Mouse (Mus musculus) midbrain, embryonic 14.5 days (tissue): ENCODE measurements around the gene Nmi. TPM values are rescaled to one million over a fixed set of nuclear protein-coding genes. Genes with fewer than 3 reads are reported as not detected.

Experiments used
- ATAC-seq: fragments of 200-750 bp; cut with Nextera tagmentation; 2 replicates; pipeline ENCODE4 v1.8.0; 2017; ENCODE audit warnings: moderate number of reproducible peaks, moderate library complexity; ENCODE audit not compliant: low FRiP score, low TSS enrichment
- DNase-seq: peaks from one replicate; pipeline ENCODE4 v3.0.0-alpha.2; 2015
- H3K27ac ChIP-seq: fragments of 300-500 bp; sonication (generic); replicated peaks from 2 replicates; pipeline ENCODE4 v1.5.1; 2014; ENCODE audit warnings: mild to moderate bottlenecking, low read depth, low read length, moderate library complexity
- H3K27me3 ChIP-seq: fragments of 300-500 bp; sonication (generic); 2 replicates; pipeline ENCODE4 v1.6.1; 2014; ENCODE audit warnings: low read length, control low read depth, mixed read lengths; ENCODE audit not compliant: control insufficient read depth, insufficient read depth
- H3K36me3 ChIP-seq: fragments of 300-500 bp; sonication (generic); 2 replicates; pipeline ENCODE4 v1.6.1; 2014; ENCODE audit warnings: low read length, control low read depth; ENCODE audit not compliant: control insufficient read depth, insufficient read depth
- H3K4me1 ChIP-seq: fragments of 300-500 bp; sonication (generic); 2 replicates; pipeline ENCODE4 v1.6.1; 2014; ENCODE audit warnings: mild to moderate bottlenecking, antibody characterized with exemption, low read length, control low read depth; ENCODE audit not compliant: control insufficient read depth, insufficient read depth
- H3K4me2 ChIP-seq: fragments of 300-500 bp; sonication (generic); 2 replicates; pipeline ENCODE4 v1.6.1; 2014; ENCODE audit warnings: mild to moderate bottlenecking, low read length, moderate library complexity
- H3K4me3 ChIP-seq: fragments of 300-500 bp; sonication (generic); replicated peaks from 2 replicates; pipeline ENCODE4 v1.5.1; 2014; ENCODE audit warnings: low read depth, low read length
- H3K9ac ChIP-seq: fragments of 300-500 bp; sonication (generic); replicated peaks from 2 replicates; pipeline ENCODE4 v1.6.1; 2014; ENCODE audit warnings: mild to moderate bottlenecking, low read length, moderate library complexity
- H3K9me3 ChIP-seq: fragments of 300-500 bp; sonication (generic); 2 replicates; pipeline ENCODE4 v1.6.1; 2016; ENCODE audit warnings: low read length, control low read depth, mixed read lengths; ENCODE audit not compliant: control insufficient read depth
- WGBS: fragments of 180-500 bp; shearing (Covaris S2); extraction: QIAGEN DNeasy Blood & Tissue Kit; methylation state at CpG from one replicate; pipeline ENCODE4 v1.1.7; 2014; 5-methylcytosine and 5-hydroxymethylcytosine counted together
- polyA plus RNA-seq: library from polyadenylated mRNA; unstranded; fragments of >200 nt; fragmentation: Nextera tagmentation; extraction: Ambion mirVana; gene quantifications from 2 replicates; pipeline ENCODE4 v1.2.1, GENCODE M21; 2014

Gene Nmi
- polyA plus RNA-seq, 1 experiment from 2014 or later = 5.3 TPM

- Histone ChIP-seq H3K4me1 (no peaks in the 10 kb centered on the region), H3K9ac (no peak overlapping the region), H3K4me2 (no peak overlapping the region; the same call in 1 of the 2 replicates), H3K36me3 (no peaks in the 10 kb centered on the region), H3K9me3 (no peaks in the 10 kb centered on the region), H3K4me3 (no peak overlapping the region), H3K27ac (no peak overlapping the region), H3K27me3 (no peaks in the 10 kb centered on the region)
- ATAC-seq (no peak), DNase-seq (no peak)
- 94% methylated on average over 7 of the region's 7 CpGs for WGBS
Observed at GRCm38 (mm10) chr2:51935921-51936320, 37.4 kb downstream of the Nmi start.

DNA sequence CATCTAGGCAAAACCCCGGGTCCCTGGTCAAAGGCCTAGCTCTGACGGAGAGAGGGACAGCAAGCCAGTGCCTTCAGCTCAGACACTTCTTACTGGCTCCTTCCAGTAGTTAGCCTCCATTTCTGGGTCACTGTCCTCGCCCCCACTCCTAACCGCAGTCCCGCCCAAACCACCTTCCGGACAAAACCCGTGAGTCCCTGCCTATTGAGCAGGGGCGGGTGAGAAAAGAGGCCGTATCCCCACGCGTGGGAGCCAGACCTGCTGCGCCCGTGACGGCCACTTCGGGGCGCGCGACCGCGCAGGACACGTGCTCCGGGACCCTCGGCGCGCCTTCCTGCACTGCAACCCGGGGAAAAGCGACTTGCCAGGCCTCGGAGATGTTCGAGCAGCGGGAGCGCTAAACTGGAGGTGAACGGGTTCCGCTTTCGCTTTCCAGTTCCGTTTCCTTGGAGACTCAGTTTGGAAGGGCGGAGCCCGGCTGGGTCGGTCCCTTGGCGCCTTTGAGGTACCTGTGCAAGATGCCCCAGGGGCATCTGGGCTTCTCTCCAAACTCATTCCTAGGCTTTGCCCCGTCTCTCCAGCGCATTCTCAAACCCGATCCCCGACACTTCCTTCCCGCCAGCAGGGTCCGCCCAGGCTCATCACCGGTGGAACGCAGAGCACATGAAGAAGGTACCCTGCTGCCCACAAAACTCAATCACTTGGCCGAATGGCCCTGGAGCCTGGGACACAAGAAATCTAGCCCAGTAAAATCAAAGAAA, 38.5 kb downstream of the Nmi start, which contains the start of gene Rbm43:
Rbm43 (minus strand) TSS at position 590 of the 761 bp plus-strand sequence.
- ATAC-seq (peak; percentile 79), DNase-seq (peak; percentile 85)
- Histone ChIP-seq H3K4me3 (peak within 1 kb of the TSS; percentile 43), H3K9me3 (no peaks in the 10 kb centered on the region), H3K9ac (peak within 1 kb of the TSS; percentile 44), H3K27ac (no peak within 1 kb of the TSS), H3K4me1 (no peaks in the 10 kb centered on the region), H3K27me3 (no peaks in the 10 kb centered on the region), H3K36me3 (no peaks in the 10 kb centered on the region), H3K4me2 (peak within 1 kb of the TSS; percentile 90)
- 2% methylated on average over 48 of the region's 48 CpGs for WGBS

DNA sequence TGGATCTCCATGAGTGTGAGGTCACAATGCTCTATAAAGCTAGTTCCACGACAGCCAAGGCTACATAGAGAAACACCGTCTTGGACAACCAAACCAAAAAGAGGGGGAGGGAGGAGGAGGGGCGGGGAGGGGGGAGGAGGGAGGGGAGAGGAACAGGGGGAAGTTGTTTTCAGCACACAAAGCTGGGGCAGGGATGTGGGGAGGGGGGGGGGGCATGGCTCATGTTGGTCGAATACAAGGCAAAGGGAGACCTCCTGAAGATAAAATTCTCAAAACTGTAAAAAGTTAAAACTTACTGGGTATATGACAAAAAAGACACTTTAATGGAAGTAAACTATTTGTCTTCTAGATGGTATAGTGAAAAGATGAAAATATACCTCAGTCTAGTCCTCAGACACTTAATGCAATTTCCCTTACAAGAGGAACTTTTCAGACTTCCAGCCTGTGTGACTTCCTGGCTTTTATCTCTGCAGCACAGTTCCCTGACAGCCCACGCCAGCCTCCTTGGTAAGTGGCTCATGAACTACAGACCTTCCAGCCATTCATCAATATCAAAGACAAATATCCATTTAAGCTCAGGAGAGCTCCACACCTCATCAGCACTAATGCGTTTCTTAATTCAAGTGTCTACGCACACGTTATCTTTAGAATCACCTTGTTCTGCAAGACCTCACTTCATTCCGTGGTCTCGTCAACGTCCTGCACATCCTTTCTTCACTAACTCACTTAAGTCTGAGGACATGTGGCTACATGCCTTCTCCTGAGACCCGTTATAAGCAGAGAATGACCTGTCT, 39.8 kb downstream of the Nmi start:
- ATAC-seq = no peak
- no peak for DNase-seq
- no peaks in the 10 kb centered on the region for H3K4me1 ChIP-seq
- H3K27me3 ChIP-seq = no peaks in the 10 kb centered on the region
- no peaks in the 10 kb centered on the region for H3K9me3 ChIP-seq
- no peak overlapping the region for H3K4me3 ChIP-seq
- no peak overlapping the region for H3K4me2 ChIP-seq
- no peak overlapping the region for H3K27ac ChIP-seq
- 76% methylated on average over 12 of the region's 12 CpGs for WGBS
- no peaks in the 10 kb centered on the region for H3K36me3 ChIP-seq
- H3K9ac ChIP-seq = no peak overlapping the region

GRCm38 (mm10) chr2:51931241-51931640, 42.1 kb downstream of the Nmi start:
- no peaks in the 10 kb centered on the region for H3K36me3 ChIP-seq
- no peak for ATAC-seq
- WGBS = 95% methylated on average over 7 of the region's 7 CpGs
- H3K4me2 ChIP-seq = no peak overlapping the region
- H3K4me3 ChIP-seq = no peak overlapping the region
- DNase-seq = no peak
- H3K27ac ChIP-seq = no peak overlapping the region
- no peaks in the 10 kb centered on the region for H3K4me1 ChIP-seq
- no peaks in the 10 kb centered on the region for H3K27me3 ChIP-seq
- H3K9me3 ChIP-seq = no peaks in the 10 kb centered on the region
- H3K9ac ChIP-seq = no peak overlapping the region

- 4% methylated on average over 5 of the region's 5 CpGs for WGBS
- Histone ChIP-seq H3K4me2 (no peak overlapping the region), H3K9me3 (no peaks in the 10 kb centered on the region), H3K9ac (no peak overlapping the region), H3K27ac (no peak overlapping the region), H3K36me3 (no peaks in the 10 kb centered on the region), H3K27me3 (no peaks in the 10 kb centered on the region), H3K4me1 (no peaks in the 10 kb centered on the region; the same call in 1 of the 2 replicates), H3K4me3 (no peak overlapping the region)
- ATAC-seq = no peak; the same call in 1 of the 2 replicates
- DNase-seq = peak; percentile 94
Observed at GRCm38 (mm10) chr2:51914944-51915680, 58.2 kb downstream of the Nmi start.

- DNase-seq (no peak), ATAC-seq (no peak)
- no peaks in the 10 kb centered on the region for H3K36me3 ChIP-seq
- H3K4me1 ChIP-seq = no peaks in the 10 kb centered on the region; the same call in 1 of the 2 replicates
- 55% methylated on average over 7 of the region's 7 CpGs for WGBS
- H3K27ac ChIP-seq = no peak overlapping the region
- H3K9ac ChIP-seq = no peak overlapping the region
- no peaks in the 10 kb centered on the region for H3K9me3 ChIP-seq
- no peak overlapping the region for H3K4me2 ChIP-seq
- H3K4me3 ChIP-seq = no peak overlapping the region
- no peaks in the 10 kb centered on the region for H3K27me3 ChIP-seq
Observed at GRCm38 (mm10) chr2:51914532-51914931, 58.8 kb downstream of the Nmi start.

DNA sequence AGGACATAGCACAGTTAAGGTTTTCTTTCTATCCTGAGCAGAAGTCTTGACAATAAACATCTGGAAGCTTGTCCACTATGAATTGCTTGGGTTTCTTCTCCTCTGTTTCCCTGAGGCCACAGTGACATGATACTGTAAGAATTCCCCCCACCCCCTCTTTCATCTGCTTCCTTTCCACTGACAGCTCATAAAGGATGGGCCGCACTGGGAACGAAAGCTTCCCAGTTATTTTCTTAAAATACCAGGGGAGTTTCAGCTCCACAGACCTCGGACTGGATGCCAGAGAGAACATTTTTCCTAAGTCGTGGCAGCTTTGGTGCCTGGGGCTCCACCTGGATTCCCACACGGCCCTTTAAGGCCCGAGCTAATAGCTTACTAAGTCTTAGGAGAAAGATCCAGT, 60.6 kb downstream of the Nmi start:
- DNase-seq (peak; percentile 19), ATAC-seq (no peak)
- no peak overlapping the region for H3K4me2 ChIP-seq
- no peaks in the 10 kb centered on the region for H3K36me3 ChIP-seq
- no peak overlapping the region for H3K27ac ChIP-seq
- H3K9me3 ChIP-seq = no peaks in the 10 kb centered on the region
- WGBS = 43% methylated on average over 6 of the region's 6 CpGs
- no peaks in the 10 kb centered on the region for H3K27me3 ChIP-seq
- H3K4me3 ChIP-seq = no peak overlapping the region
- no peaks in the 10 kb centered on the region; the same call in 1 of the 2 replicates for H3K4me1 ChIP-seq
- no peak overlapping the region for H3K9ac ChIP-seq

DNA sequence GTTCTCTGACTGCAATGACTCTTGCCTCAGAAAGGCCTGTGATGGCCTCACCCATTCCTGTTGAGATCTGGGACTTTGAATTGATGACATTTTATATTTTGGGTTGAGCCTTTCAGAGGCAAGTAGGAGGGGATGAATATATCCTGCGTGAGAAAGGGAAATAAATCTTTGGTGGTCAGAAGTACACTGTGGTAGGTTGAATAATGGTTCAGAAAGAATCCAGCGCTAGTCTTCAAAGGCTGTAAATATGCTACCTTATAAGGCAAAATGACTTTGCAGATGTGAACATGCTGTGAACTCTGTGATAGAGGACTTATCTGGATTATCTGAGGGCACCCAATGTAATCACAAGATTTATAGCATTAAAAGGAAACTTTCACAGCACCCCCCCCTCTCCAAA, 61.4 kb downstream of the Nmi start:
- DNase-seq = no peak

More for the DNA sequence above, 61.4 kb downstream of the Nmi start:
- H3K36me3 ChIP-seq = no peaks in the 10 kb centered on the region
- no peak overlapping the region for H3K27ac ChIP-seq
- no peak overlapping the region for H3K4me3 ChIP-seq
- H3K9ac ChIP-seq = no peak overlapping the region
- no peak for ATAC-seq
- H3K4me2 ChIP-seq = no peak overlapping the region
- 88% methylated on average over 2 of the region's 2 CpGs for WGBS
- no peaks in the 10 kb centered on the region for H3K27me3 ChIP-seq
- H3K4me1 ChIP-seq = no peaks in the 10 kb centered on the region; the same call in 1 of the 2 replicates
- no peaks in the 10 kb centered on the region for H3K9me3 ChIP-seq
